Mouse (Mus musculus) embryonic facial prominence, embryonic 15.5 days (tissue): ENCODE measurements around the gene Tmem266. TPM values are rescaled to one million over a fixed set of nuclear protein-coding genes. Genes with fewer than 3 reads are reported as not detected.
A peak's percentile ranks its signal among the peaks of the same experiment; 100 is the strongest.

Experiments
- ATAC-seq: fragments of 200-750 bp; cut with Nextera tagmentation; 2 replicates; pipeline ENCODE4 v1.8.0; 2017; ENCODE audit warnings: low read depth, moderate TSS enrichment; ENCODE audit not compliant: insufficient number of reproducible peaks, low FRiP score, low TSS enrichment
- H3K27ac ChIP-seq: fragments of 300-500 bp; sonication (generic); replicated peaks from 2 replicates; pipeline ENCODE4 v1.5.1; 2015; ENCODE audit warnings: mild to moderate bottlenecking, inconsistent platforms
- H3K27me3 ChIP-seq: fragments of 300-500 bp; sonication (generic); 2 replicates; pipeline ENCODE4 v1.6.1; 2015; ENCODE audit warnings: inconsistent platforms
- H3K36me3 ChIP-seq: fragments of 300-500 bp; sonication (generic); 2 replicates; pipeline ENCODE4 v1.6.1; 2015; ENCODE audit warnings: mild to moderate bottlenecking, inconsistent platforms
- H3K4me1 ChIP-seq: fragments of 300-500 bp; sonication (generic); 2 replicates; pipeline ENCODE4 v1.6.1; 2015; ENCODE audit warnings: inconsistent platforms
- H3K4me2 ChIP-seq: fragments of 300-500 bp; sonication (generic); replicated peaks from 2 replicates; pipeline ENCODE4 v1.6.1; 2015; ENCODE audit warnings: mild to moderate bottlenecking, inconsistent platforms
- H3K4me3 ChIP-seq: fragments of 300-500 bp; sonication (generic); replicated peaks from 2 replicates; pipeline ENCODE4 v1.5.1; 2015; ENCODE audit warnings: mild to moderate bottlenecking, inconsistent platforms
- H3K9ac ChIP-seq: fragments of 300-500 bp; sonication (generic); 2 replicates; pipeline ENCODE4 v1.6.1; 2015; ENCODE audit warnings: inconsistent platforms
- H3K9me3 ChIP-seq: fragments of 300-500 bp; sonication (generic); replicated peaks from 2 replicates; pipeline ENCODE4 v1.6.1; 2016; ENCODE audit warnings: inconsistent platforms
- WGBS: fragments of 180-500 bp; shearing (Covaris S2); methylation state at CpG from one replicate; pipeline ENCODE4 v1.1.7; 2015; 5-methylcytosine and 5-hydroxymethylcytosine counted together
- polyA plus RNA-seq: library from polyadenylated mRNA; unstranded; fragments of >200 nt; fragmentation: Nextera tagmentation; extraction: Ambion mirVana; gene quantifications from 2 replicates; pipeline ENCODE4 v1.2.1, GENCODE M21; 2015

The Tmem266 gene
- polyA plus RNA-seq, 1 experiment from 2014 or later: 0.57 TPM

DNA sequence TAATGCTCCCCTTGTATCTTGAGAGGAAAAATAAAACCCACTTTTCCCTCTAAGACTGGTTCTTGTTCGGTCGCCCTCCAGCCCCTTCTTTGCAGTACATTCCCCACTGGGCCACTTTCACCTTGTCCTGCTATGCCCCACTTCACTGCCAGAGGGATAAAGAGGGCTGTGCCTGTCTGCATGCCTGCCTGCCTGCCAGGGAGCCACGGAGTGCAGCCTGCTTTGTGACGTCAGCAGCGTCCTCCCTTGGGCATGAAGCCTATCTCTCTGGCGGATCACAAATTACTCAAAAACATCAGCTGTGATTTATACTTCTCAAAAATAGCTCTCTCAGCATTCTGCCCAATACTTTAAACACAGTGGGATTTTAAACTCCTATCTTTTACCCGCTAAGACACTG, 6.2 kb downstream of the Tmem266 start:
- Histone ChIP-seq H3K4me3 (no peak overlapping the region), H3K4me2 (no peak overlapping the region), H3K36me3 (no peaks in the 10 kb centered on the region), H3K9me3 (no peaks in the 10 kb centered on the region), H3K27me3 (peaks cover 18% of the 10 kb centered on the region), H3K4me1 (peaks cover 19% of the 10 kb centered on the region; the same call in 1 of the 2 replicates), H3K9ac (no peak overlapping the region), H3K27ac (no peak overlapping the region)
- WGBS: 21% methylated on average over 7 of the region's 7 CpGs
- peak; percentile 29; the same call in 1 of the 2 replicates for ATAC-seq

DNA sequence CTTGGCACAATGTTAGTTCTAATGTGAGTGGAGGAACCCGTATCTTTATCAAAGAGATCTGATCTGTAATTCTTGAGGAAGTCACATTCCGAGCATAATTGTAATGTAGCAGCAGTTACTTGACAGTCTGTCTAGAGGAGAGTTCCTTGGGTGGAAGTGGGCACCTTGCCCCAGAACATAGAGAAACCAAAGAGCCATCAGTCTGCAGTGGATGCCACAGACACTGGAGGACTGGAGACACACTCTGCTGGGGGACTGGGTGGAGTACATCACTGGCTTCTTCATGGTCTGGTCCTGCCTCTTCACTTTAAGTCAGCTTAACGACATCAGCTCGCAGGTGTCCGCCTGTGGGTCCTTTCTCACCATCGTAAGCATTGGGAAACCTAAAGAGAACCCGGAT, 17.5 kb downstream of the Tmem266 start:
- Histone ChIP-seq H3K9me3 (no peaks in the 10 kb centered on the region), H3K9ac (no peak overlapping the region), H3K4me2 (no peak overlapping the region), H3K27ac (no peak overlapping the region), H3K4me1 (no peaks in the 10 kb centered on the region), H3K27me3 (no peaks in the 10 kb centered on the region), H3K4me3 (no peak overlapping the region), H3K36me3 (no peaks in the 10 kb centered on the region)
- no peak for ATAC-seq
- WGBS: 73% methylated on average over 7 of the region's 7 CpGs

DNA sequence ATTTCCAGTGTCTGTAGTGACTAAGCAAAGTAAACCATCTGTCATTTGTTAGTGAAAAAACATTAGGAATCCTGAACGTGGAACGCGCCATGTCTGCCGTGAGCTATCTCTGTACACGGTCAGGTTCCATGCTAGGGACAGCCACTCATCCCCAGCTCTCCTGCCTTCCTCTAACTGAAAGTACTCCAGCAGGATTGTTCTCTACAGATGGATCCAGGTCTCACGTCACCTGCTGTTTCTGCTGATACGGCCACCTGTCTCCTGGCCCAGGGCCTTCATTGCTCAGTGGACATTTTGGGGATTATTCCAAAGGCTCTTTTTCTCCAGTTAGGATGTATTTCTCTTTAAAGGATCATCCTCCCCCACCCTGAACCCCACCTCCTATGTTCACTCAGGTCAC, 18.6 kb downstream of the Tmem266 start:
- Histone ChIP-seq H3K36me3 (no peaks in the 10 kb centered on the region), H3K27me3 (no peaks in the 10 kb centered on the region), H3K4me1 (no peaks in the 10 kb centered on the region), H3K9ac (no peak overlapping the region), H3K27ac (no peak overlapping the region), H3K4me3 (no peak overlapping the region), H3K4me2 (no peak overlapping the region), H3K9me3 (no peaks in the 10 kb centered on the region)
- WGBS: 86% methylated on average over 7 of the region's 7 CpGs
- ATAC-seq: no peak

DNA sequence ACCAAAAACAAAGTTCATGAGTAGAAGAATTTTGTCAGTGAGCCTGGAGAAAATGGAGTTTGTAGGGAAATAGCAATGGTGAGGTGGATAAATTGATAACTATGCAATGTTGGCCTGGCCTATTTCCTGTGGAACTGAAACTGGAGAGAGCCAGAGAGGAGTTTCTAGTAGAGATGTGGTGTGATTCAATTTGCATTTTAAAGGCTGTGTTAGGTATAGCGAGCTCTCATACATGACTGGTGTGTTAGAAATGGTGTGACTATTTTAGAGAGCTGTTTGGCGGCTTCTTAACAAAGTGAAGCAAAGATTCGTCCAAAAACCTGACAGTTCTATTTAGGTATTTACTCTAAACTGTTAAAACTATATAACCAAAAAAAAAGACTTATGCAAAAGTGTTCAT, 22.0 kb downstream of the Tmem266 start:
- Histone ChIP-seq H3K4me3 (no peak overlapping the region), H3K36me3 (no peaks in the 10 kb centered on the region), H3K27ac (no peak overlapping the region), H3K9ac (no peak overlapping the region), H3K4me2 (no peak overlapping the region), H3K27me3 (no peaks in the 10 kb centered on the region), H3K9me3 (no peaks in the 10 kb centered on the region), H3K4me1 (no peaks in the 10 kb centered on the region)
- WGBS: 79% methylated on average over 3 of the region's 3 CpGs
- ATAC-seq: no peak

DNA sequence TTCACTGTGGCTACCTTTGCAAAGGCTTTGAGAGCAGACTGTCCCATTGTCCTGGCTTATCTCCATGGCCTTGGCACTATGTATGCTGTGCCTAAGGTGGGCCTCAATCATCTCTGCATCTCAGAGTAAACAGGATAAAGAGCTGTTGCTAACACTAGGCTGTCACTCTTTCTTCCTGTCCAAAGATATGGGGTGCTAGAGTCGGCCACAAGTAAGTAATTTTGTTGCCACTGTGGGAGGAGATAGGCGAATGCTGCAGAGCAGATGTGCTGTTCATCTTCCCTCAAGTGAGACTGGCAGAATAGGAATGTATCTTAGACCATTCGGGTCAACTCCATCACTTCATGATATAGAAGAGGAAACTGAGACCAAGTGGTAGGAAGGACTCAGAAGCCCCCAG, 28.0 kb downstream of the Tmem266 start:
- Histone ChIP-seq H3K4me3 (no peak overlapping the region), H3K4me2 (no peak overlapping the region), H3K4me1 (no peaks in the 10 kb centered on the region), H3K27me3 (no peaks in the 10 kb centered on the region), H3K27ac (no peak overlapping the region), H3K36me3 (no peaks in the 10 kb centered on the region), H3K9me3 (no peaks in the 10 kb centered on the region), H3K9ac (no peak overlapping the region)
- 70% methylated on average over 3 of the region's 3 CpGs for WGBS
- no peak for ATAC-seq

DNA sequence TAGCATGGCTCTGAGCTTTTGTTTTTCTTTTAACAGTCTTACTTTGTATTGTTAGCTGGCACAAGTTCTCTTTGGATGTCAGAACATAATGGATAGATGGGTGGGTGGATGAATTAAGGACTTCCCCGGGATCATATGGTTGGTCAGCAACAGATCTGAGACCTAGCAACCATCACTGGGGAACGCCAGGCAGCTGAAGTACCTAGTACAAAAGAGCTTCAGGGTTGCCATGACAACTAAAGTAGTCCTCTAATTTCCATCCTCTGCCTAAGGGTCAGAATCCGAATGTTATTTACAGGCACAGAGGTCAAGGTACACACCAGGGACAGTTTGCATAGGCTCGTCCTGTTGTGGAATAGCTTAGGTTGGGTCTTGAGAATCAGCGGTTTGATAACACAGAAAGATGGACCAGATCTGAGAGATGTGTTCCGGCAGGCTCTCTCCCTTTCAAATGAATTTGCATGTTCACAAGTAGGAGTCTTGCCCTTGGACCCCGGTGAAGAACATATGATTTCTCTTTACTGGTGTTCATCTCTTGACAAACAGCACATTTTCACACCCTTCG, 28.6 kb downstream of the Tmem266 start:
- Histone ChIP-seq H3K9me3 (no peaks in the 10 kb centered on the region), H3K4me2 (no peak overlapping the region), H3K9ac (no peak overlapping the region), H3K27ac (no peak overlapping the region), H3K4me3 (no peak overlapping the region), H3K27me3 (no peaks in the 10 kb centered on the region), H3K36me3 (no peaks in the 10 kb centered on the region), H3K4me1 (no peaks in the 10 kb centered on the region)
- no peak for ATAC-seq
- WGBS: 63% methylated on average over 8 of the region's 8 CpGs

DNA sequence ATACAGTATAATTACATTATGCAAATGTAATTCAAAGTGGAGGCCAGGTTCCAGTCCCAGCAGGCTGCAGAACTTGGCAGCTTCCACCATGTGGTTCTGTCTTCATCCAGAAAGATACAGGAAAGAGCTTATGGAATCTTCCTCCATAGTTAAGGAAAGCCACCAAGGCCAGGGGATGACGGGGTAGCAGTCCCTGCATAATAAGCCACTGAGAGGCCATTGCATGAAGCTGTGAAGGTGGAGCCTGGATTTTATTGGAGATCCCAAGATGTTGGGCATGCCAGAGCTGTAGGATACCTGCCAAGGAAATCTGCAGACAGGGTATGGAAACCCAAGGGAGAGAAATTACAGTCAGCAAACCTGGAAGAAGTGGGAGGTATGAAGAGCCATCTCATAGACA, 30.5 kb downstream of the Tmem266 start:
- no peak overlapping the region for H3K9ac ChIP-seq
- WGBS: 69% methylated on average over 1 of the region's 1 CpGs
- no peak overlapping the region for H3K4me3 ChIP-seq
- no peak for ATAC-seq
- no peaks in the 10 kb centered on the region for H3K36me3 ChIP-seq
- no peaks in the 10 kb centered on the region for H3K4me1 ChIP-seq
- H3K27ac ChIP-seq: no peak overlapping the region
- no peak overlapping the region for H3K4me2 ChIP-seq
- no peaks in the 10 kb centered on the region for H3K27me3 ChIP-seq
- H3K9me3 ChIP-seq: no peaks in the 10 kb centered on the region

DNA sequence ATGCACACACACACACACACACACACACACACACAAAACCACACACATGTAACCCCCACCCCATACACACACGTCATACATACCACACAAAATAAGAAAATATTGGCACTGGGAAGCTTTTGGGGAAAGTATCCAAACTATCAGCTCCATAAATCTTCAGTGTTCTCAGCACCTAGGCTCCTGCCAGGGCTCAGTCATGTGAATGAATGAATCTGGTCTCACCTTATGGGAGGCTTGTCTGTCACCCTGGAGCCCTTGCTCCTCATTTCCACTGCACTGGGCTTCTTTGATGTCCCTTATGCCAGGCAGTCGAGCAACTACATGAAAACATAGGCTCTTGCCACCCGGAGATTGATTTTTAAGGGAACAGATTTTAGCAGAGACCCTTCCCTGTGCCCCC, 33.7 kb downstream of the Tmem266 start:
- no peaks in the 10 kb centered on the region for H3K4me1 ChIP-seq
- H3K27me3 ChIP-seq: no peaks in the 10 kb centered on the region
- 71% methylated on average over 3 of the region's 3 CpGs for WGBS
- no peak overlapping the region for H3K9ac ChIP-seq
- no peaks in the 10 kb centered on the region for H3K36me3 ChIP-seq
- no peak overlapping the region for H3K4me3 ChIP-seq
- no peak for ATAC-seq
- H3K27ac ChIP-seq: no peak overlapping the region
- no peaks in the 10 kb centered on the region for H3K9me3 ChIP-seq
- H3K4me2 ChIP-seq: no peak overlapping the region

DNA sequence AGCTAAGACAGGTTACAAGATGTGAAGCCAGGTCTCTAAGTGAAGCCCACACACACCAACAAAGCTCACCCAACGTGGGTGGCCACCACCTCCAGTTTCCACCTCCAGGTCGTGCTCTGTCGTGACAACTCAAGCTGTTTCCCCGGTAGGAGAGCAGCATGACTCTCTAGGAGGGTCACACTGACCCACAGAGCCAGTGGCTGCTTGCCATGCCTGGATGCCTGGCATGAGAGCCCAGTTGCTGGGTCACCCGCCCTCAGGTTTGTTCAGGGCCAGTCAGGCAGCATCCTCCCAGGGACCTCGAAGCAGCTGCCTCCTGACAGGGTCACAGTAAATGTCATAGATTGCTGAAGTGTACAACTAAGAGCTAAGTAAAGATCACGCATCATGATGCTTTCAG, 34.1 kb downstream of the Tmem266 start:
- Histone ChIP-seq H3K9ac (no peak overlapping the region), H3K27ac (no peak overlapping the region), H3K4me2 (no peak overlapping the region), H3K27me3 (no peaks in the 10 kb centered on the region), H3K4me3 (no peak overlapping the region), H3K4me1 (no peaks in the 10 kb centered on the region), H3K36me3 (no peaks in the 10 kb centered on the region), H3K9me3 (no peaks in the 10 kb centered on the region)
- no peak for ATAC-seq
- 61% methylated on average over 7 of the region's 7 CpGs for WGBS

DNA sequence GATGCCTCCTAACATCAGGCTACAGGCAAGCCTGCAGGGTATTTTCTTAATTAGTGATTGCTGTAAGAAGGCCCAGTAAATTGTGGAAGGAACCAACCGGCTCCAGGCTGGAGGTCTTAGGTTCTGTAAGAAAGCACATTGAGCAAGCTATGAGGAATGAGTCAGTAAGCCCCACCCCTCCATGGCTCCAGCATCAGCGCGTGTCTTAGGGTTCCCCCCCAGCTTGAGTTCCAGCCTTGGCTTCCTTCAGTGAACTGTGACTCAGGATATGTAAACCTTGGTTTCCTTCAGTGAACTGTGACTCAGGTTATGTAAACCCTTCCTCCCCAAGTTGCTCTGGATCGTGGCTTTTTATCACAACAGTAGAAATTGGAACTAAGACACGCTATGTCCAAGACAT, 35.3 kb downstream of the Tmem266 start:
- no peak overlapping the region for H3K9ac ChIP-seq
- H3K9me3 ChIP-seq: no peaks in the 10 kb centered on the region
- H3K4me2 ChIP-seq: no peak overlapping the region
- H3K36me3 ChIP-seq: no peaks in the 10 kb centered on the region
- WGBS: 74% methylated on average over 5 of the region's 5 CpGs
- no peak overlapping the region for H3K4me3 ChIP-seq
- ATAC-seq: no peak
- H3K27me3 ChIP-seq: no peaks in the 10 kb centered on the region
- no peaks in the 10 kb centered on the region for H3K4me1 ChIP-seq
- no peak overlapping the region for H3K27ac ChIP-seq

DNA sequence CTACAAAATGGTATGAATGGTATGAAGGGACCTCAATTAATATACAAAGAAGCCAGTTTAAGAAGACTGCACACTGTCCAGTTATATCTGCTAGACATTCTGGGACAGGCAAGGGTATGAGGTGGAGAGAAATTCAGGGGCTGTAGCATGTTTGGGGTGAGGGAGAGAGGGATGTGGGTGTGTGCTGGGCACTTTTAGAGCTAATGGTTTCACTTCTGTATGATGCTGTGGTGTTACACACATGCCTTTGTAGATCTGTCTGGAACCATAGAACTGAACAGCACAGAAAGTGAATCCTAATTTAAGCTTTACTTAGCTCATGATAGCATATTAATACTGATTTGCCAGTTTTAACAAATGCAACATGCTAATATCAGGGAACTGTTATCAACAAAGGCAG, 37.0 kb downstream of the Tmem266 start:
- Histone ChIP-seq H3K9me3 (no peaks in the 10 kb centered on the region), H3K4me1 (no peaks in the 10 kb centered on the region), H3K27ac (no peak overlapping the region), H3K9ac (no peak overlapping the region), H3K36me3 (no peaks in the 10 kb centered on the region), H3K27me3 (no peaks in the 10 kb centered on the region), H3K4me3 (no peak overlapping the region), H3K4me2 (no peak overlapping the region)
- ATAC-seq: no peak

DNA sequence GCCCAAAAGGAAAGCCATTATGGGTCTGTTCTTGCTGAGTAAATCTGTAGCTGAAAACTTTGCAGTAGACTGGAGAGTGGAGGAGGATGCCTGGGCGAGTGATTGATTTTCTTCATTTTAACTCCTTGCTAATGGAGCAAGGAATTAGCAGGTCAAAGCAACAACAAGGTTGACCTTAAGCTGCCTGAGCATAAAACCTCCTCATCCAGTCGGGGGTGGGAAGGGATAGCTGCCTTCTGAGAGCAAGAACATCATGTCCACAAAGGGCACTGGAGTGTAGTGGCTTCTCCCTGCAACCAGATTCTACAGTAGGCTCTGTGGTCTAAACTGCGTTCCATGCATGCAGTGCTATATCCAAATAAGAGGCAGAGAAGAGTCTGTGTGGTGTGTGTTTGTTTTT, 41.3 kb downstream of the Tmem266 start:
- no peaks in the 10 kb centered on the region for H3K9me3 ChIP-seq
- H3K27me3 ChIP-seq: no peaks in the 10 kb centered on the region
- no peaks in the 10 kb centered on the region for H3K4me1 ChIP-seq
- H3K36me3 ChIP-seq: no peaks in the 10 kb centered on the region
- H3K27ac ChIP-seq: no peak overlapping the region
- H3K9ac ChIP-seq: no peak overlapping the region
- ATAC-seq: no peak
- H3K4me3 ChIP-seq: no peak overlapping the region
- H3K4me2 ChIP-seq: no peak overlapping the region
- 61% methylated on average over 3 of the region's 3 CpGs for WGBS
